Mouse (Mus musculus): ENCODE data around the gene Med27.

DNA sequence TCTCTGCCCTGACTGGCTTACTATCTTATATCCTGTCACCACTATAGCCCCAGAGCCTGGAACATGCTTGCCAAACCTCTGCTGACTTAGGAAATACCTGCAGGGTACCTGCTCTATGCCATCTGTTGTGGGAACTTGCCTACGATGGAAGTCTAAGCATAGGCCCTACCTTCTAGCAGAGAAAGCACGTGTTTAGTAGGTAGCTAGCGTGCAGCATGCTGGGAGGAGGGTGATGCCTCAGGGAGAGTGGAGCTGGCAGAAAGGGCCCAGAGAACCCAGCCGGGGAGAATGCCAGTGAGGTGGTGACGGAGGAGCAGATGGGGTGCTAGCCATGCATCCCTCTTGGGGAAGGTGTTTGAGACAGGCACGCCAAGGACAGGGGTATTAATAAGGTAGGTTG, 89.8 kb downstream of the Med27 start:
- TF ChIP-seq CTCF (IDR thresholded peaks at IDR 0.05; ENCODE audit: borderline replicate concordance, insufficient read depth, low read length) (no peak), POLR2A (IDR thresholded peaks at IDR 0.05; ENCODE audit: low read depth, low read length) (no peak)

Measured in embryonic fibroblast, embryonic 13.5 days (primary cell).